Mouse (Mus musculus) mature B cell (primary cell): Measurements from ENCODE around the gene Syt16.

Experiments used
- in situ Hi-C: fragments of 300-500 bp; cut with MboI; formaldehyde crosslinking; loops from 2 replicates; pipeline ENCODE4 v1.14.3; 2019

Gene Syt16

DNA sequence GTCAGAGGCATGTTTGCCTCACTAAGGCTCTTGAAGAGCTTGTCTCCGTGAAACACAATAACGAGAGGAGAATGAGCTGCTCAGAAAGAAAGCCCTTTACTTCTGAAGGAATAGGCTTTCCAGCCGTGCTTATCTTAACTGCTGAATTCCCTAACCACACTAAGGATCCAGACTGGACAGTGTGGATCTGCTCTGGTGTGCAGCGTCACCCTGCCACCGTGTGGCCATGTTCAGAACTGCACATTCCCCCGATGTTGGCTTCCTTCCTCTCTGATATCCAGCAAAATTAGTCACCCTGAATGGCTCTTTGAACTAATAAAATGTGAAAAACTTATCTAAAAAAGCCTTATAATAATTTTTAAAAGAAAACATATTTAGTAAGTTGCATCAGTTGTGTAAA, 16.3 kb downstream of the Syt16 start:
- in situ Hi-C loops = no loop called here

GRCm38 (mm10) chr12:74014739-74015270, 17.3 kb downstream of the Syt16 start:
- in situ Hi-C loops = no loop called here

GRCm38 (mm10) chr12:74015491-74015890, 18.0 kb downstream of the Syt16 start:
- in situ Hi-C loops = no loop called here

- in situ Hi-C loops = no loop called here
Measured at GRCm38 (mm10) chr12:74023260-74023659, 25.8 kb downstream of the Syt16 start.

DNA sequence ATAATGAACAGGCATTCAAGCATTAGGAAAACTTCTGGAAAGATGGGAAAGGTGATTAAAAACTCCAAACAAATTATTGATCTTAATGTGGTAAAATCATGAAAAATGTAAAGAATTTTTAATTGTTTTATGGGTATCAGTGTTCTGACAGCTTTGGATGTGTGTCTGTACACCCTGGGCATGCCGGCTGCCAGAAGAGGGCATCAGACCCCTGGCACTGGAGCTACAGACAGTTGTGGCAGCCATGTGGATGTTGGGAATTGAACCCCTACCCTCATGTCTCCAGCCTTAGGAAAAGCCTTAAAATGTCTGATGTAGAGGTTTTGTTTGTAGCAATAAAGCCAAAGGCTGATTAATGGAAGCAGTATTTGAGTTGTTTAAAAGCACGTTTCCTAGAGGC, 27.5 kb downstream of the Syt16 start:
- in situ Hi-C loops = no loop called here

DNA sequence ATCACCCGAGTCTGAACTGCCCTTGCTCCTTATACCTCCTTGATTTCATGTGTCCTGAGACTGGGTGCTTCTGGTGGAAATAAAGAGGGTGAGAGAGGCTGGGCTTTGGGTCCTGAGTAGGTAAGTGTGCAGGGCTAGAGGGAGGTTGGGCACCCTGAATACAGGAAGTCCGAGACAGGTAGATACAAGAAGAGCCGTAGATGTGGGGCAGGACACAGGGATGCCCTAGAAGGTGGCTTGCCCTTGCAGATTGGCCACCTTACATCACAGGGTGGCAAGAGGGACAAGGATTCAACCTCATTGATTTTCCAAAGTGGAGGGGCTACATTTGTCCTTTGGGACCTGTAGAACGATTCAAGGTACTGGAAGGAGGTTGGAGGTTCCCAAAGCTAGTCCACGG, 45.8 kb downstream of the Syt16 start:
- in situ Hi-C loops = no loop called here

DNA sequence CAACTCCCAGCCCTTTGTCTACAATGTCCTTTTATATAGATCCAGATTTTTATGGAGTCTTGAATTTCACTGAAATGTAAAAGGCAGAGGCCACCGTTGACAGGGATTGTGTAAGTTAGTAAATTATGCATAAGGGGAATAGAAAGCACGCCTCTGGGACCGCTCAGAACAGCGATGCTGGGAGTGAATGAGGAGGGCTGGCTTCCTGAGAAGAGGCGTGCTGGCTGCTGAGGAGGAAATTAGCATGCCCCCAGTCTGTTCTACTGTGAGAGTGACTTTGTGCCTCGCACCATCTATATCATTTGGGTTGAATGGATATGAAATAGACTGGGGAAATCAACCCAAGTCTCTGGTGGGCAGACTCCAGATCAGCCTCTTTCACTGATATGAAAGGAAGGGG, 46.3 kb downstream of the Syt16 start:
- in situ Hi-C loops = no loop called here

DNA sequence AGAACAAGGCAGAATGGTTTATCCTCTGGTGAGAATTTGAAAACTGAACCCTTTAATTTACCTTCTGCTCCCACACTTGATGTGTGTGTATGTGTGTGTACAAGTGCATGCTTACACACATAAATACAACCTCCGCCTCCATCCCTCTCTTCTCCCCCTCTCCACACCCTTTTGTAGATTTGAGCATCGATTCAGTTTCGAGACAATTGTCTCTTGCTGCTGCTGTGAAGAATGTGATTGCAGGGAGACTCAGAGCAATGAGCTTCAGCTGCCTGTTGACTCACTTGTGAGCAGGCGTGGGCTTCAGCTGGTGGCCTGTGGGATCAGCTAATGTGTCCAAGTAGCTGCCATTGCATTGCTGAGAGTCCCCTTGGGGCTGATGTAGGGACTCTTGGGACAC, 46.8 kb downstream of the Syt16 start:
- in situ Hi-C loops = no loop called here

DNA sequence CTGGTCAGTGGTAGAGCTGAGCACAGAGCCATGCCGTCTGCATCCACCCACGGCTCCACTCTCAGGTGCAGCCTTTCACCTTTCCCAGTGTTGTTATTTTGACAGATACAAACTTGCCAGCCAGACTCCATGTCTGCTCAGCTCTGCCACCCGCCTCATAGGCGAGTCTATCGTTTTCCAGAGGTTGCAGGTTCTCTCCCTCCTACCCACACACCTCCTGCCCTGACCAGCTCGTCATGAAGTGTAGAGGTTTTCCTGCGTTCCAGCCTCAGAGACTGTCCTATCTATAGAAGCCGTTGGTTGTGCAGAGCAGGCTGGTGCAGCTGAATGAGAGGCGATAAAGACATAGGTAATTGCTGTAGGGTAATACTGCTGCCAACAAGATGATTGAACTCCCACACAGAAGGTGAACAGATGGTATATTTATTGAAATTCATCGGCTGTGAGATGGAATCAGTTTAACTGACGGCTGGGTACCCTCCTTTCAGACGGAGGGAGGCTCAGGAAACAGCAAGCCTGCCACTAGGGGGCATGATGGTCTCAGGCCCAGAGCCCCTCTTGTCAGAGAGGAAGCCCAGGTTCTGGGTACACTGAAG, 58.0 kb downstream of the Syt16 start:
- in situ Hi-C loops = no loop called here

GRCm38 (mm10) chr12:74056162-74056561, 58.7 kb downstream of the Syt16 start:
- in situ Hi-C loops = no loop called here

DNA sequence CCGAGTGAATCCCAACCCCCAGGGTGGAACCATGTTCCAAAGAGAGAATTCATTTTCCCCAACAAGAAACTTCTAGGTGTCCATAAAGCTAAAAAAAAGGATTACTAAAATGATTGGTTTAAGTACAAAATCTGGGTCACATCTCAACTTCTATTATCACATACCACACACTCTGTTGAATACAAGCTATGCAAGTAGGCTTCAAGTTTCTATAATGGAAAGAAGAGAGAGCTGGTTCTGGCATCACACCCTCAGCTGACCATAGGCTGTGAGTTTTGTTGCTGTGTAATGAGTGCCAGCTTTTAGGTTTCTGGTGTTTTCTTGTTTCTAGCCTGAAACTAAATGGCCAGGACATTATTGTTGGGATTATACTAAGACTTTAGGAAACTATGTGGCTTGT, 65.1 kb downstream of the Syt16 start:
- in situ Hi-C loops = no loop called here

- in situ Hi-C loops = no loop called here
Measured at GRCm38 (mm10) chr12:74068912-74069311, 71.5 kb downstream of the Syt16 start.

DNA sequence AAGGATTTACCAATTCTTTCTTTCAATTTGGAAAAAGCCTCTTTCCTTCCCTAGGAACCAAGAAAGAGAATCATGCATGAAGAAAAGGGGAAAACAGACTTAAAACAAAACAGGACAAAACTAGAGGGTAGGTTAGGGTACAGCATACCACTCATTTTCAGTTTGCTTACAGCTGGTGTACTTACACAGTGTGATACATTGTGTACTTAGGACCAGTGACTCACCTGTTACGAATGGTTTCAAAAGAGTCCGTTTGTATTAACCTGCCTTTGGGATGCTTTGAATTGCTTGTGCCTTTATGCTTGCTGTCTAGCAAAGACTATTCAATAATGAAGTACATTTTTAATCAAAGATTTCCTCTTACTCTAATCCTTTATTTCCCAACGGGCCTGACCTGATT, 78.1 kb downstream of the Syt16 start:
- in situ Hi-C loops = no loop called here

DNA sequence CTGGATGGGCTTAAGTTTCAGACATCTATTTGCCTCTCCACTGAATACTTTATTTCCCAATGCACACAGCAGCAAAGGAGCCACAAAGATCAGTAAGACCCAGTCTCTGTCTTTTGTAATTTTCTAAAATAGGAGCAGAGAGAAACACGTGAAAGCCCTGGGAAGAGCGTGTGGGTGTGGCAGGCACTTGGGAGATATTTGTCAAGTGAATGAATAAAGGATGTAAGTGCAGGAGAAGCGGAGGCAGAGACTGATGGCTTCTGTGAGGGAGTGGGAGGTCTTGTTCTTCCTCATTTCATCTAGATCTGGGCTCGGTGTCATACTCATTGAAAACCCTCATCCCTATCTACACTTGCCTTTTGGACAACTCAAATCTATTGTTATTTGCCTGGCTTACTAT, 78.6 kb downstream of the Syt16 start:
- in situ Hi-C loops = no loop called here

DNA sequence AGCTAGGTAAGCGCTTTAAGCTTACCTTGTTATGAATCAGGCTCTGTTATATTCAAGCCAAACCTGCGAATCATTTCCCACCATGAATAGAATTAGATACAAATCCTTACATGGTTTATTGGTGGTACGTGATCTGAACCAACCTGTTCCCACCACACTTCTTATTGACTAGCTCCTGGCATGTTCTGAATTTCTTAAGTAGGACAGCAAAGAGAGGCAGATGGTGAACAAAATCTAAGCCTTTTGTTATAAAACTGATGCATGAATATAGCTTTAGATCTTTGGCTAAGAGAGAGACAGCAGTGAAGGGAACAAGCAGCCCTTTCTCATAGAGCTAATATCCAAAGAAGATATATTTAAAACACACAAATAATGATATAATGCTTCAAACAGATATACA, 83.7 kb downstream of the Syt16 start:
- in situ Hi-C loops = no loop called here

DNA sequence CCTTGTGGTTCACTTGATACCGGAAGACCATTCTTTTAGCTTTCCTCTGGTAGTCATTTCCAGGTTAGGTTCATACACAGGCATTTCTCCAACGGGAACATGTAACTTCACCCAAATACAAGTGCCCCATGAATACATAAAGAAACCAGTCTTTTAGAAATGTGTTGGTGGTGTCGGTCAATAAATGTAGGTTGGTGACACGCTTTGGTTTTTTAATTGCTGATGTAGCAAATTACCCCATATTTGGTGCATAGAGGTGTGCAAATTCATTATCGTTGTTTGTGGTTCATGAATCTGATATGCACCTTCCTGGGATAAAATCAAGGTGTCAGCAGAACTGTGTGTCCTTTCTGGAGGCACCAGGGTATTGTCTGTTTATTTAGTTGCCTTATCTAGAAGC, 86.9 kb downstream of the Syt16 start:
- in situ Hi-C loops = no loop called here

DNA sequence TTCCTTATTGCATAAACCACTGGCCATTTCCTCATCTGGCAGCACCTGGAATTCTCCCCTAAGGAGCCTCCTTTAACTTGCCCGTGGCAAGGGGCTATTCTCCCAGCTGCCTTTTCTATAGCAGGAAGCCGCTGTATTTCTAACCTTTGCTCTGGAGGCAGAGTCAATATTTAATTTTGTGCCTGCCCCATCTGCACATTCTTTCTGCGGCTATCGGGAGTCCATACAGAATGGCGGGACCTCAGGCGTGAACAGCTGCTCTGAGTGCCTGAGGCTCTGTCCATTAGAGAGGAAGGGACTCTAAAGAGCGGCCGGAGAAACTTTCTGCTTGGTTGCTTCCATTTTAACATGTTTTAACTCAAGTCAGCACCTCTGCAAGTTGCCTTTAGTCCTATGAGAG, 89.6 kb downstream of the Syt16 start:
- in situ Hi-C loops = no loop called here

- in situ Hi-C loops = no loop called here
Measured at GRCm38 (mm10) chr12:74089342-74090131, 92.1 kb downstream of the Syt16 start.

- in situ Hi-C loops = no loop called here
Measured at GRCm38 (mm10) chr12:74092546-74092945, 95.1 kb downstream of the Syt16 start.

- in situ Hi-C loops = no loop called here
Measured at GRCm38 (mm10) chr12:74093110-74093509, 95.6 kb downstream of the Syt16 start.

DNA sequence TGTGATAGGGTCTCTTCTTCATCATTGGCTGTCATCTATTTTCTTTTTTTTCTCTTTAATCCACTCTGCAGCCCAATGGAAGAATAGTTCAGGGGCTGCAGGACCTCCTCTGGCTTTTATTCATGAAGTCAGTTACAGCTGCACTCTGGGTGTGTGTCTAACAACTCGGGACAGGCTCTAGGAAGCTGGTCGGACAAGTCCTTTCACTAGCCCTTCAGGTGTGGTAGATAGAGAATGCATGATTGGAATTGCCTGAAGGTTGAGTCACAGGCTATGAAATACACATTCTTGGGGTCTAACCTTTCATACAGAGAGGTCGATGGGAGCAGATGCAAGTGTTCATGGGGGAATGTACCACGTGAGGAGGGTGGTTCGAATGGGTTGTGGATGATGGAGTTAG, 97.2 kb downstream of the Syt16 start:
- in situ Hi-C loops = no loop called here

DNA sequence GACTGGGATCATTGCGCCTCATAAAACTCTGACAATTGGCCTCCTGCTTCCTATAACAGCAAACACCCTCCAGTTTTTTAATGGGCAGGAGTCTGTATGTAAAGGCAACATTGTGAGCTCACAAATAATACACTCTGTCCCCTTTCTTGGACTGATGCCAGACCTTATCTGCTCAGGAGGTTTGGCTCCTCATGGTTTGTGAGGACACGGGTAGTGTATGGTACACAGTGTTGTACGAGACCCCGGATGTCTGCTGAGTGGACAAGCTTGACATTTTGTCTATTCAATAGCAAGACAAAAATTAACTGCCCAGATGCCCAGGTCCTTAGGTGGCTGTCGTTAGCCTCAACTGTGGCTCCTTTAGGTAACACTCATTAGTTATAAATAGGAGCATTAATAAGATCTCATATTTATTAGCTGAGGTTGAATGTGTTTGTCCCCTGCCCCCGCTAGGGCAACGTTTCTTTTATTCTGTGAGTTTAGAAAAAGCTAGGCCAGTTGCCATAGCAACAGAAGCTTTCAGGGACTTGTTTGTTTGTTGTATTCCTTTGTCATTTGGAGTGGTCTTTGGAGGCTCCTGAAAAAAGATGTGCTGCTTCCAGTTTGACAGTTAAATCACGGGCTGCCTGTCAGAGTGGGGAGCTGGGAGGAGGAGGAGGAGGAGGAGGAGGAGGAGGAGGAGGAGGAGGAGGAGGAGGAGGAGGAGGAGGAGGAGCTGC, 101.3 kb downstream of the Syt16 start:
- in situ Hi-C loops = no loop called here
